ENCODE assay signal across 24 mouse cellular contexts in the genomic region with DNA sequence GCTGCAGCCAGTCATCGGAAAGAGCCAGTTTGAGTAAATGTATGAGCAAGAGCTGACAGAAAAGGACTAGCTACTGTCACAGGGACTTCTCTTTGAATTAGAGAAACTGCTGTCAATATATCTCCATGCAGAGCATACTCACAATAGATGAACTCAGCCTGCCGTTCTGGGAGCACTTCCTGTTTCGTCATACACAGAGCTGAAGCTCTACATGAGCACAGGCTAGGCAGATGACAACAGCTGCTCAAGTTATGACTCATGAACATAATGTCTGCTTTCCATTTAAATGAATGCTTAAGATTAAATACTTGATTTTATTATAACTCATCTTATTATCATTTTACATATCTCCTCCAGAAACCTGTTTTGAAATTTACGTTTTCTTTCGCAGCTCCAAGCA. TPM values are rescaled to one million over a fixed set of nuclear protein-coding genes. Genes with fewer than 3 reads are reported as not detected.
A peak's percentile ranks its signal among the peaks of the same experiment; 100 is the strongest.
DNase-seq lines count a peak whose midpoint lies in the region; ATAC-seq lines count a peak whose summit lies in the region.
"Had no signal": no experiment of that assay in that cellular context is flagged by ENCODE, and none has a peak within 500 bp of the region (broad histone marks: within the 10 kb centered on the region; RNA-seq: fewer than 3 reads in every experiment).

No protein-coding gene starts in this region.

- H3K4me3 ChIP-seq in forebrain, embryonic 16.5 days (replicated peaks; ENCODE audit: low read length) = no peak overlapping the region
- H3K4me3 ChIP-seq: embryonic facial prominence, embryonic 15.5 days; forebrain, embryonic 13.5 days; left cerebral cortex, adult 2 months; liver, embryonic 12.5 days; lung, embryonic 15.5 days; megakaryocyte, embryonic 14.5 days; neural tube, embryonic 13.5 days had no signal

- H3K9ac ChIP-seq in forebrain, embryonic 16.5 days (replicated peaks; ENCODE audit: low read depth, low read length) = no peak overlapping the region
- H3K9ac ChIP-seq: embryonic facial prominence, embryonic 15.5 days; forebrain, embryonic 13.5 days; liver, embryonic 12.5 days; lung, embryonic 15.5 days; neural tube, embryonic 13.5 days had no signal

- no peaks in the 10 kb centered on the region for H3K9me3 ChIP-seq in forebrain, embryonic 16.5 days (ENCODE audit: control insufficient read depth, low read length)
- H3K9me3 ChIP-seq: embryonic facial prominence, embryonic 15.5 days; forebrain, embryonic 13.5 days; G1E; liver, embryonic 12.5 days; lung, embryonic 15.5 days; megakaryocyte, embryonic 14.5 days; neural tube, embryonic 13.5 days had no signal

- H3K27me3 ChIP-seq in forebrain, embryonic 16.5 days (replicated peaks; ENCODE audit: control insufficient read depth, insufficient read depth, low read length) = no peaks in the 10 kb centered on the region
- H3K27me3 ChIP-seq: embryonic facial prominence, embryonic 15.5 days; forebrain, embryonic 13.5 days; liver, embryonic 12.5 days; lung, embryonic 15.5 days; megakaryocyte, embryonic 14.5 days; neural tube, embryonic 13.5 days had no signal

- peak; percentile 87 for ATAC-seq in CD4-positive, CD25-positive, alpha-beta regulatory T cell, adult 4 months
- ATAC-seq in common myeloid progenitor, adult 5-6 weeks (replicated peaks; ENCODE audit: low read depth, poor library complexity, severe bottlenecking) = 0 out of 2 replicates have a peak, but pooled peaks have one; percentile 42
- ATAC-seq in forebrain, embryonic 16.5 days = no peak
- ATAC-seq: forebrain, embryonic 13.5 days; hindbrain, embryonic 16.5 days; liver, embryonic 12.5 days had no signal

- no peak overlapping the region for H3K27ac ChIP-seq in forebrain, embryonic 16.5 days (ENCODE audit: low read length)
- H3K27ac ChIP-seq: embryonic facial prominence, embryonic 15.5 days; forebrain, embryonic 13.5 days; left cerebral cortex, adult 2 months; liver, embryonic 12.5 days; lung, embryonic 15.5 days; neural tube, embryonic 13.5 days had no signal

- DNase-seq in layer of hippocampus, adult 18-20 months (ENCODE audit: low spot score in 2 of 2) = peak; percentile 4 to 31
- no peak for DNase-seq in layer of hippocampus, adult 11-12 months (ENCODE audit: low spot score)
- DNase-seq in naive thymus-derived CD4-positive, alpha-beta T cell, adult 2 months (ENCODE audit: low read depth) = peak; percentile 43
- no peak for DNase-seq in cerebellum, postnatal 10 days
- no peak for DNase-seq in lung, postnatal 25 days (ENCODE audit: low spot score)
- DNase-seq: adrenal gland, postnatal 25 days; cerebellum, adult 9-11 months; embryo, embryonic 11 days; gastrocnemius, postnatal 36 days; heart, postnatal 14 days; right cerebral cortex, postnatal 4 days had no signal

- H3K4me2 ChIP-seq in forebrain, embryonic 16.5 days (ENCODE audit: low read length) = no peak overlapping the region
- H3K4me2 ChIP-seq: embryonic facial prominence, embryonic 15.5 days; forebrain, embryonic 13.5 days; heart, embryonic 11.5 days; liver, embryonic 12.5 days; lung, embryonic 15.5 days; neural tube, embryonic 13.5 days had no signal

- WGBS in forebrain, embryonic 16.5 days = 92% methylated on average over 5 of the region's 5 CpGs

- no peaks in the 10 kb centered on the region for H3K36me3 ChIP-seq in forebrain, embryonic 16.5 days (ENCODE audit: control insufficient read depth, insufficient read depth)
- H3K36me3 ChIP-seq: embryonic facial prominence, embryonic 15.5 days; G1E; liver, embryonic 12.5 days; lung, embryonic 15.5 days; neural tube, embryonic 13.5 days had no signal

- no peaks in the 10 kb centered on the region for H3K4me1 ChIP-seq in forebrain, embryonic 16.5 days (replicated peaks; ENCODE audit: control insufficient read depth, insufficient read depth, low read length)
- H3K4me1 ChIP-seq: embryonic facial prominence, embryonic 15.5 days; forebrain, embryonic 13.5 days; liver, embryonic 12.5 days; lung, embryonic 15.5 days; neural tube, embryonic 13.5 days had no signal

RNA-seq across cellular contexts. Expression of a gene that starts 39.3 kb away (rescaled TPM):
- 1 to 10 TPM; 1.8 to 3.2 TPM for total RNA-seq in layer of hippocampus, adult 18-20 months (2021)
- 1 to 10 TPM in 1 of 2 experiments, under 1 TPM in 1; 0.75 to 1.7 TPM for polyA plus RNA-seq in CD4-positive, CD25-positive, alpha-beta regulatory T cell, adult 4 months (2017; shearing (Covaris generic))
- 107 and 112 TPM in 2 replicates for total RNA-seq in common myeloid progenitor, adult 5-6 weeks (2017)
- 11.3 and 20.5 TPM in 2 replicates for polyA plus RNA-seq in forebrain, embryonic 16.5 days (2015; fragmentation: Nextera tagmentation; extraction: Ambion mirVana)
- polyA plus RNA-seq: G1E had no signal

Comparison
In these comparisons a context has a peak if more than half of its experiments do, and no peak if none do; other contexts are left out.
1. DNase-seq: peak in layer of hippocampus, adult 18-20 months (2 of 2) and naive thymus-derived CD4-positive, alpha-beta T cell, adult 2 months (single experiment); none in layer of hippocampus, adult 11-12 months (single experiment), cerebellum, postnatal 10 days (0 of 2) and lung, postnatal 25 days (single experiment).
2. RNA of a gene that starts 39.3 kb away (total RNA-seq): 107 to 112 TPM in common myeloid progenitor, adult 5-6 weeks; 1.8 to 3.2 TPM in layer of hippocampus, adult 18-20 months; every median in the first group is over 10 times any median in the second.